Mouse (Mus musculus): ENCODE data around the gene Ptprt. TPM values are rescaled to one million over a fixed set of nuclear protein-coding genes. Genes with fewer than 3 reads are reported as not detected.

Ptprt gene
- polyA plus RNA-seq, 1 experiment from 2014 or later: 0.79 TPM

GRCm38 (mm10) chr2:162377309-162377708 is 283.6 kb downstream of the Ptprt start:
- ATAC-seq (no peak), DNase-seq (no peak)
- Histone ChIP-seq H3K27ac (ENCODE audit: low read depth) (no peak overlapping the region), H3K27me3 (ENCODE audit: insufficient read depth, low read length) (no peaks in the 10 kb centered on the region), H3K4me1 (ENCODE audit: insufficient read depth) (no peaks in the 10 kb centered on the region), H3K36me3 (replicated peaks; ENCODE audit: insufficient read depth, low read length) (no peaks in the 10 kb centered on the region), H3K4me3 (ENCODE audit: low read depth, low read length) (no peak overlapping the region), H3K9ac (replicated peaks) (no peak overlapping the region), H3K9me3 (ENCODE audit: low read length) (no peaks in the 10 kb centered on the region; the same call in 1 of the 2 replicates), H3K4me2 (ENCODE audit: low read depth, low read length) (no peak overlapping the region)
- no peak for TF ChIP-seq EP300 (IDR thresholded peaks at IDR 0.05; ENCODE audit: low read depth)
- no peak for TF ChIP-seq CTCF (IDR thresholded peaks at IDR 0.05; ENCODE audit: low read depth)
- 73% methylated on average over 7 of the region's 7 CpGs for WGBS (ENCODE audit: insufficient replicate concordance)

- no peak for DNase-seq
- Histone ChIP-seq H3K27me3 (ENCODE audit: insufficient read depth, low read length) (no peaks in the 10 kb centered on the region), H3K27ac (ENCODE audit: low read depth) (no peak overlapping the region)
These were observed 311.9 kb downstream of the Ptprt start for GRCm38 (mm10) chr2:162349047-162349446.

GRCm38 (mm10) chr2:162341846-162342245 is 319.1 kb downstream of the Ptprt start:
- TF ChIP-seq CTCF (IDR thresholded peaks at IDR 0.05; ENCODE audit: low read depth) (no peak), EP300 (IDR thresholded peaks at IDR 0.05; ENCODE audit: low read depth) (no peak)
- WGBS (ENCODE audit: insufficient replicate concordance): 57% methylated on average over 2 of the region's 2 CpGs
- DNase-seq (no peak), ATAC-seq (no peak)
- no peaks in the 10 kb centered on the region for H3K27me3 ChIP-seq (ENCODE audit: insufficient read depth, low read length)
- no peak overlapping the region for H3K9ac ChIP-seq (replicated peaks)
- no peaks in the 10 kb centered on the region for H3K9me3 ChIP-seq (ENCODE audit: low read length)
- H3K36me3 ChIP-seq (replicated peaks; ENCODE audit: insufficient read depth, low read length): no peaks in the 10 kb centered on the region
- no peak overlapping the region for H3K4me2 ChIP-seq (ENCODE audit: low read depth, low read length)
- H3K4me1 ChIP-seq (ENCODE audit: insufficient read depth): no peaks in the 10 kb centered on the region
- no peak overlapping the region for H3K27ac ChIP-seq (ENCODE audit: low read depth)
- H3K4me3 ChIP-seq (ENCODE audit: low read depth, low read length): no peak overlapping the region

More at GRCm38 (mm10) chr2:162349047-162349446, 311.9 kb downstream of the Ptprt start:
- WGBS (ENCODE audit: insufficient replicate concordance): 50% methylated on average over 1 of the region's 1 CpGs
- ATAC-seq: no peak
- H3K4me3 ChIP-seq (ENCODE audit: low read depth, low read length): no peak overlapping the region
- TF ChIP-seq EP300 (IDR thresholded peaks at IDR 0.05; ENCODE audit: low read depth) (no peak), CTCF (IDR thresholded peaks at IDR 0.05; ENCODE audit: low read depth) (no peak)
- no peaks in the 10 kb centered on the region for H3K36me3 ChIP-seq (replicated peaks; ENCODE audit: insufficient read depth, low read length)
- no peak overlapping the region for H3K9ac ChIP-seq (replicated peaks)
- H3K4me1 ChIP-seq (ENCODE audit: insufficient read depth): no peaks in the 10 kb centered on the region
- H3K4me2 ChIP-seq (ENCODE audit: low read depth, low read length): no peak overlapping the region
- no peaks in the 10 kb centered on the region for H3K9me3 ChIP-seq (ENCODE audit: low read length)

GRCm38 (mm10) chr2:162340231-162340630 is 320.7 kb downstream of the Ptprt start:
- Histone ChIP-seq H3K27me3 (ENCODE audit: insufficient read depth, low read length) (no peaks in the 10 kb centered on the region), H3K9ac (replicated peaks) (no peak overlapping the region), H3K27ac (ENCODE audit: low read depth) (no peak overlapping the region), H3K4me3 (ENCODE audit: low read depth, low read length) (no peak overlapping the region), H3K4me1 (ENCODE audit: insufficient read depth) (no peaks in the 10 kb centered on the region), H3K36me3 (replicated peaks; ENCODE audit: insufficient read depth, low read length) (no peaks in the 10 kb centered on the region), H3K9me3 (ENCODE audit: low read length) (no peaks in the 10 kb centered on the region), H3K4me2 (ENCODE audit: low read depth, low read length) (no peak overlapping the region)
- no peak for ATAC-seq
- TF ChIP-seq EP300 (IDR thresholded peaks at IDR 0.05; ENCODE audit: low read depth) (no peak), CTCF (IDR thresholded peaks at IDR 0.05; ENCODE audit: low read depth) (no peak)
- whole genome bisulfite sequencing (ENCODE audit: insufficient replicate concordance): 69% methylated on average over 1 of the region's 1 CpGs
- no peak for DNase-seq

GRCm38 (mm10) chr2:162332066-162332683 is 328.8 kb downstream of the Ptprt start:
- Histone ChIP-seq H3K4me3 (ENCODE audit: low read depth, low read length) (no peak overlapping the region), H3K9ac (replicated peaks) (no peak overlapping the region), H3K9me3 (ENCODE audit: low read length) (no peaks in the 10 kb centered on the region), H3K27ac (ENCODE audit: low read depth) (no peak overlapping the region), H3K4me1 (ENCODE audit: insufficient read depth) (no peaks in the 10 kb centered on the region), H3K4me2 (ENCODE audit: low read depth, low read length) (no peak overlapping the region), H3K27me3 (ENCODE audit: insufficient read depth, low read length) (no peaks in the 10 kb centered on the region), H3K36me3 (replicated peaks; ENCODE audit: insufficient read depth, low read length) (no peaks in the 10 kb centered on the region)
- 74% methylated on average over 5 of the region's 5 CpGs for WGBS (ENCODE audit: insufficient replicate concordance)
- no peak for ATAC-seq
- TF ChIP-seq EP300 (IDR thresholded peaks at IDR 0.05; ENCODE audit: low read depth): no peak
- no peak for TF ChIP-seq CTCF (IDR thresholded peaks at IDR 0.05; ENCODE audit: low read depth)
- no peak for DNase-seq

GRCm38 (mm10) chr2:162329430-162329829 is 331.5 kb downstream of the Ptprt start:
- no peaks in the 10 kb centered on the region for H3K4me1 ChIP-seq (ENCODE audit: insufficient read depth)
- no peak overlapping the region for H3K9ac ChIP-seq (replicated peaks)
- no peak overlapping the region for H3K4me3 ChIP-seq (ENCODE audit: low read depth, low read length)
- 76% methylated on average over 9 of the region's 9 CpGs for WGBS (ENCODE audit: insufficient replicate concordance)
- DNase-seq (no peak), ATAC-seq (no peak)
- no peak overlapping the region for H3K4me2 ChIP-seq (ENCODE audit: low read depth, low read length)
- TF ChIP-seq EP300 (IDR thresholded peaks at IDR 0.05; ENCODE audit: low read depth): no peak
- no peak for TF ChIP-seq CTCF (IDR thresholded peaks at IDR 0.05; ENCODE audit: low read depth)
- H3K27ac ChIP-seq (ENCODE audit: low read depth): no peak overlapping the region
- H3K27me3 ChIP-seq (ENCODE audit: insufficient read depth, low read length): no peaks in the 10 kb centered on the region
- H3K36me3 ChIP-seq (replicated peaks; ENCODE audit: insufficient read depth, low read length): no peaks in the 10 kb centered on the region
- no peaks in the 10 kb centered on the region for H3K9me3 ChIP-seq (ENCODE audit: low read length)
